Mouse (Mus musculus): ENCODE measurements around the gene Gm28047.

Gm28047 gene

DNA sequence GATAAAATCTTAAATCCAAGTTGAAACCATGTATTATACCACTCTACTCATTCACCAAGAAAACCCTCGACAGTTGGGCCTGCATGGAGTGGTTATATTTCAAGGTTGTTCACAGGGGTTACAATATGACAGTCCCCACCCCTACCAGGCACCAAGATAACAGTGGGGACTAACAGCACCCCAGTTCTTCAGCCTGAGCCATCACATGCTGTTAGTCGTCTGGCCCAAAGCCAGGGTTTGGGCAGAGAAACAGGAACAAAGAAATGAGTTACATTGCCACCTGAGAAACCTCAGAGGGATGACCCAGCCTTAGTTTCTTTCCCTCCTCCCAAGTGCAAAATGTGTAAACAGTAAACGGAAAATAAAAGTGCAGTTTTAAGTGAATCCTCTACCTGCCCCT, 125.5 kb downstream of the Gm28047 start:
- DNase-seq (ENCODE audit: low spot score) = no peak

- DNase-seq (ENCODE audit: low spot score) = no peak
Observed at GRCm38 (mm10) chr15:102498322-102498721, 126.5 kb downstream of the Gm28047 start.

DNA sequence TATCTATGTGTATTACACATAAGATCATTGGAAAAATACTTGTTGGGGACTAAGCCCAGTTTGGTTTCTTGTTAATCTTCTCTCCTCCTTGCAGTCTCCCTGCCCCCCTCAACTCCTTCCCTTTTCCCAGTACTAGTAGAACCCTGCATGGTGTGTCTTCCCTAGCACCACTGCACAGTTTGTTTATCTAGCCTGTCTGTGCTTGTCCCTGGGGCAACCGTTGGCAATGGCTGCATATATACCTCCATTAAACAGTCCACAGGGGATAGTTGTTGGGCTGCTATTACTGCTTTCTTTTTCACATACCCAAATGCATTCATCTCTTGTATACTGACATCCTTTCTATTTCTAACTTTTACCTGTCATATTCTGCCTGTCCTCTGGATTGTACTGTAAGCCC, 137.2 kb downstream of the Gm28047 start:
- no peak for DNase-seq (ENCODE audit: low spot score)

DNA sequence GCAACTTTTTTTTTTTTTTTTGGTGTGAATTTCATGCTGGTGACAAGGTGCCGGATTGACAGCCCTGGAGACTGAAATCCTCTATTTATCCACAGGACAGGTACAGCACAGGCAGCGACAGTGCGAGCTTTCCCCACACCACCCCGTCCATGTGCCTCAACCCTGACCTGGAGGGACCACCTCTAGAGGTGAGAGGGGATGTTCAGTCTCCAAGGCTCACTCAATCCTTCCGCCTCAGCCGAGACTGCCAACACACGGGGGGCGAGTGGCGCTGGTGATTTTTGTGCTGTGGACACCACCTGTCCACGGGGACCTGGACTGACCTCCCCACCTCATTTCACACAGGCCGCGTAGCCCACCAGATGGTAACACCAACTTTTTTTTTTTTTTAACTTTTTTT, 139.0 kb downstream of the Gm28047 start:
- no peak for DNase-seq (ENCODE audit: low spot score)

- DNase-seq (ENCODE audit: low spot score) = no peak
Observed at GRCm38 (mm10) chr15:102483136-102483535, 141.7 kb downstream of the Gm28047 start.

- DNase-seq (ENCODE audit: low spot score) = no peak
Observed at GRCm38 (mm10) chr15:102474520-102474919, 150.3 kb downstream of the Gm28047 start.

Data from adipocyte (in vitro differentiated cells).